Mouse (Mus musculus) heart, embryonic 15.5 days (tissue): ENCODE results near the gene Fadd. TPM values are rescaled to one million over a fixed set of nuclear protein-coding genes. Genes with fewer than 3 reads are reported as not detected.

Experiments used
- ATAC-seq: fragments of 200-750 bp; cut with Nextera tagmentation; replicated peaks from 2 replicates; pipeline ENCODE4 v1.8.0; 2017; ENCODE audit warnings: low read depth, moderate TSS enrichment; ENCODE audit not compliant: insufficient number of reproducible peaks, insufficient read depth, low FRiP score
- H3K27ac ChIP-seq: fragments of 300-500 bp; sonication (generic); 2 replicates; pipeline ENCODE4 v1.5.1; 2015; ENCODE audit warnings: mild to moderate bottlenecking, inconsistent platforms
- H3K27me3 ChIP-seq: fragments of 300-500 bp; sonication (generic); 2 replicates; pipeline ENCODE4 v1.6.1; 2015; ENCODE audit warnings: inconsistent platforms
- H3K36me3 ChIP-seq: fragments of 300-500 bp; sonication (generic); 2 replicates; pipeline ENCODE4 v1.6.1; 2015; ENCODE audit warnings: mild to moderate bottlenecking, inconsistent platforms
- H3K4me1 ChIP-seq: fragments of 300-500 bp; sonication (generic); replicated peaks from 2 replicates; pipeline ENCODE4 v1.6.1; 2015; ENCODE audit warnings: inconsistent platforms
- H3K4me2 ChIP-seq: fragments of 300-500 bp; sonication (generic); 2 replicates; pipeline ENCODE4 v1.6.1; 2015; ENCODE audit warnings: inconsistent platforms, mild to moderate bottlenecking, moderate library complexity
- H3K4me3 ChIP-seq: fragments of 300-500 bp; sonication (generic); 2 replicates; pipeline ENCODE4 v1.5.1; 2015; ENCODE audit warnings: mild to moderate bottlenecking, inconsistent platforms
- H3K9ac ChIP-seq: fragments of 300-500 bp; sonication (generic); 2 replicates; pipeline ENCODE4 v1.6.1; 2015; ENCODE audit warnings: mild to moderate bottlenecking, inconsistent platforms
- H3K9me3 ChIP-seq: fragments of 300-500 bp; sonication (generic); replicated peaks from 2 replicates; pipeline ENCODE4 v1.6.1; 2016; ENCODE audit warnings: inconsistent platforms
- WGBS: fragments of 180-500 bp; shearing (Covaris S2); methylation state at CpG from one replicate; pipeline ENCODE4 v1.1.7; 2015; ENCODE audit warnings: mixed read lengths; 5-methylcytosine and 5-hydroxymethylcytosine counted together
- polyA plus RNA-seq: library from polyadenylated mRNA; unstranded; fragments of >200 nt; fragmentation: Nextera tagmentation; extraction: Ambion mirVana; gene quantifications from 2 replicates; pipeline ENCODE4 v1.2.1, GENCODE M21; 2015

Gene Fadd
- polyA plus RNA-seq, 1 experiment from 2014 or later: 11.0 TPM

DNA sequence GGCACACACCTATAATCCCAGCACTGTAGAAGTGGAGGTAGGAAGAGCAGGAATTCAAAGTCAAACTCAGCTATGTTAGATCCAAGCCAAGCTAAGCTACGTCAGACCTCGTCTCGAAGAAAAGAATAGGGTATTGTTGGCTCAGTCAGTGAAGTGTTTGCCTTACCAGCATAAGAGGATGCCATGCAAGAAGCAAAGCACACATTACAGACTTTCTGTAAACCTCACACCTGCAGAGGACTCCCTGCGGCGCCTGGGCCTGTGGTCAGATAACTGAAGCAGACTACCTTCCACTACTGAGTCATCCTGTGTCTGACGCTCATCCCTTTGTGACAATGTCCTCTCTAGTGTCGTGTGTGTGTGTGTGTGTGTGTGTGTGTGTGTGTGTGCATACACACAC, 27.3 kb upstream of the Fadd start:
- no peak for ATAC-seq
- 79% methylated on average over 7 of the region's 7 CpGs for WGBS

DNA sequence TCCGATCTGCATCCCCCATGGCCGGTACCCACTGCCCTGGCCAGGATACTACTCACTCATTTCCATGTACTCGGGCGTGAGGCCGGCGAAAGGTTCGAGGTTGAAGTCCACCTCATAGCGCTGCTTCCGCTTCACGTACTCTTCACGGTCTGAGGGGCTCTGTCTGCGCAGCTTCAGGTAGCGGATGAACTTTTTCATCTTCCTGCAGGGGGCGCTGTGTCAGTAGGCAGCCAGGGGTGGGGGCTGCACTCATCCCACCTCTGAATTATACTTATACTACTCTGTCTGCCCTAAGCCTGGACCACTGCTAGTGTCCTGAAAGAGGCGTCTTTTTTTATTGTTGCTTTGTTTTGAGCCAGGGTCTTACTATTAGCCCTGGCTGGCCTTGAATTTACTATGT, 25.6 kb upstream of the Fadd start:
- 89% methylated on average over 15 of the region's 15 CpGs for WGBS
- Histone ChIP-seq H3K9ac (no peak overlapping the region), H3K4me3 (no peak overlapping the region), H3K27ac (no peak overlapping the region), H3K9me3 (no peaks in the 10 kb centered on the region), H3K4me1 (peaks cover 9% of the 10 kb centered on the region), H3K4me2 (no peak overlapping the region), H3K36me3 (no peaks in the 10 kb centered on the region), H3K27me3 (no peaks in the 10 kb centered on the region)
- no peak for ATAC-seq

More for the DNA sequence above, 27.3 kb upstream of the Fadd start:
- Histone ChIP-seq H3K4me1 (peaks cover 6% of the 10 kb centered on the region), H3K4me3 (no peak overlapping the region), H3K27me3 (no peaks in the 10 kb centered on the region), H3K36me3 (no peaks in the 10 kb centered on the region), H3K4me2 (no peak overlapping the region), H3K9ac (no peak overlapping the region), H3K9me3 (no peaks in the 10 kb centered on the region), H3K27ac (no peak overlapping the region)

DNA sequence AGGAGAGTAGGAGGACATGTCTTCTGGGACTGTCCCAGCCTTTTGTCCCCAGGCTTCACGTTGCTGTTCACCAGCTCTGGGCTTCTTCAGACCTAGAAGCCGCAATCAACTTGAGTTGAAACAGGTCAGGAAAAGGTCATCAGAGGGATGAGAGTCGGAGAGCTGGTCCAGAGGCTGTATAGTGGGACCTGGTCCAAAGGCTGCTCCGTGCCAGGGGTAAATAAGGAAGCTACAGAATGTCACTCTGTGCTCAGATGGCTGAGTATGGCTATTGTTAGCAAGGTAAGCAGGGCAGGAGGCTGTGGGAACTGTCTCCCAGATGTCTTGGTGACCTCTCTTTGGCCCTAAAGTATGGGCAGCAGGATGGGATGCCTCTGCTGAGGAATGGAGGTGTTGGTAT, 22.5 kb upstream of the Fadd start:
- H3K9ac ChIP-seq: no peak overlapping the region
- H3K9me3 ChIP-seq: no peaks in the 10 kb centered on the region
- 32% methylated on average over 4 of the region's 4 CpGs for WGBS
- H3K4me1 ChIP-seq: peaks cover 9% of the 10 kb centered on the region
- H3K27ac ChIP-seq: no peak overlapping the region; the same call in 1 of the 2 replicates
- H3K36me3 ChIP-seq: no peaks in the 10 kb centered on the region
- H3K4me2 ChIP-seq: no peak overlapping the region
- ATAC-seq: no peak
- no peak overlapping the region for H3K4me3 ChIP-seq
- H3K27me3 ChIP-seq: no peaks in the 10 kb centered on the region

DNA sequence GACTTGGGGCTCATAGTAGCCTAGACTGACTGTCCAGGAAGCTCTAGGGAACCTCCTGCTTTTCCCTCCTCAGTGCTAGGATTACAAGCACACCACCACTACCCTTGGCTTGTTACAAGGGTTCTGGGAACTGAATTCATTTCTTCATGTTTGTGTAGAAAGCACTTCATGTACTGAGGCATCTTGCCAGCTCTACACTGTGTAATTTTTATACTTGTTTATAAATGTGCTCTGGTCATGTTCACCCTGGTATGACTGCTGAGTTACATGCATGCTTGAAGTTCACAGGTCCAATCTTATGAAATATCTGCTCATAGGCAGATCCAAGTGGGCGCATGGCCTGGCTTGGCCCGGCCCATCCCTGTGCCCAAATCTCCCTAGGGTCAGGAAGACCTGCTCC, 22.0 kb upstream of the Fadd start:
- no peaks in the 10 kb centered on the region for H3K27me3 ChIP-seq
- H3K4me2 ChIP-seq: no peak overlapping the region
- H3K4me1 ChIP-seq: peaks cover 9% of the 10 kb centered on the region
- WGBS: 97% methylated on average over 2 of the region's 2 CpGs
- H3K27ac ChIP-seq: no peak overlapping the region; the same call in 1 of the 2 replicates
- no peak overlapping the region for H3K9ac ChIP-seq
- H3K36me3 ChIP-seq: no peaks in the 10 kb centered on the region
- ATAC-seq: no peak
- H3K9me3 ChIP-seq: no peaks in the 10 kb centered on the region
- H3K4me3 ChIP-seq: no peak overlapping the region

DNA sequence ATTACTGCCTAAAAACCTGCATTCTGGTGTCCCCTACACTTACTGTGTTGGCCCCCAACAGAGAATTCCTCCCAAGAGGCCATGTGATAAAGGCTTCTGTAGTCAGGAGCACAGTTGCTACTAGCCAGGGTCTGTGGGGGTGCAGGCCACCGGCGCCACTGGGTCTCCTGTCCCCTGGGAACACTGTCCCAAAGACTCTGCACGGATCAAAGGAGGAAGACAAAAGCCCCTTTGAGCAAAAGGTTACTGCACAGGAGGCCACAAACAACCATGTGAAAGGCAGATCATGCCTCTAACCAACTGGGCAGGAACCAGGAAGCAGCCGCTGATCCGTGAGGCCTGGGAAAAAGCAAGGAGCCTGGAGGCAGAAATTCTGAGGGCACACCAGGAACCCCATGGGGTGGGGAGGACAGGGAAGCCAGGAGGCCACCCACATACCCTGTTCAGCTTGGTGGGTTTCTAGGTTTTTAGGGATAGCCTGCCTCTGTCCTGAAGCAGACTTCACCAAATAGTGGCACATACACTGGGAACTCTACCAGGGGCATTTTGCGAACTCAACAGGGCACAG, 18.2 kb upstream of the Fadd start:
- WGBS: 74% methylated on average over 6 of the region's 6 CpGs

DNA sequence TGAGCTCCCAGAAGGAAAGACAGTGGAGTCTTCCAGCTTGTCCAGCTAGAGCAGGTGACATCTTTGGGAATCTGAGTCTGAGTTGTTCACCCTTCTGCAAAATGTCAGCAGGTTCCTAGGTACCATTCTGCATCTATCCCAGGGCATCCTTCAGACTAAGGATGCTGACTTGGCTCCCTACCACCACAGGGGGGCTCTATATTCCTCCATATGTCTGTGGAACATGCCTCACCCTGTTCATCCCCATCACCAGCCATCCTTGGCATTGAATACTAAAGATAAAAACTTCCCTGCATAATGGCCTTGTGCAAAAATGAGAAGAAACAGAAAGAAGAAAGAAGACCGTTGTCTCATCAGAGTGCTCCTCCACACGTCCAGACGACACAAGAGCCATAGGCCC, 7.2 kb upstream of the Fadd start:
- H3K27me3 ChIP-seq: peaks cover 20% of the 10 kb centered on the region
- H3K36me3 ChIP-seq: no peaks in the 10 kb centered on the region
- H3K27ac ChIP-seq: no peak overlapping the region
- H3K4me2 ChIP-seq: no peak overlapping the region
- H3K4me3 ChIP-seq: no peak overlapping the region
- H3K9me3 ChIP-seq: no peaks in the 10 kb centered on the region
- no peak overlapping the region for H3K9ac ChIP-seq
- no peaks in the 10 kb centered on the region for H3K4me1 ChIP-seq
- no peak for ATAC-seq
- 72% methylated on average over 3 of the region's 3 CpGs for WGBS

More for the DNA sequence above, 18.2 kb upstream of the Fadd start:
- no peak overlapping the region for H3K4me2 ChIP-seq
- H3K9ac ChIP-seq: no peak overlapping the region
- H3K4me1 ChIP-seq: peaks cover 9% of the 10 kb centered on the region
- no peaks in the 10 kb centered on the region for H3K9me3 ChIP-seq
- no peak for ATAC-seq
- H3K27ac ChIP-seq: no peak overlapping the region
- H3K27me3 ChIP-seq: no peaks in the 10 kb centered on the region
- H3K4me3 ChIP-seq: no peak overlapping the region
- H3K36me3 ChIP-seq: no peaks in the 10 kb centered on the region

DNA sequence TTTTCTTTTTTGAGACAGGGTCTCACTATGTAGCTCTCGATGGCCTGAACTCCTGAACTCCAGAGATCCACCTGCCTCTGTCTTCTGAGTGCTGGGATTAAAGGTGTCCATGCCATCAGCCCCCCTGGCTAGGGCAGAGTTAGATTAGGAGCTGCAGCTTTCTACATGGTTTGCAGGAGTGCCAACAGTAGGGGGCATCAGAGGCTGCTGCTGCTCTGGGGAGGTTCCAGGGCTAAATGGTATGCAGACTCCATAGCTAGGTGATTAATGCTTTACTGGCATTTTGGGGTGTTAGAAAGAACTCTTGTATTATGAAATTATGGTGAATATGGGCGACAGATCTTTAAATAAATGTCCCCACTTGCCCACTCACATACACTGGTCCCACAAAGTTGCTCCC, 5.0 kb upstream of the Fadd start:
- 26% methylated on average over 2 of the region's 2 CpGs for WGBS
- no peak overlapping the region for H3K4me2 ChIP-seq
- H3K4me3 ChIP-seq: no peak overlapping the region

DNA sequence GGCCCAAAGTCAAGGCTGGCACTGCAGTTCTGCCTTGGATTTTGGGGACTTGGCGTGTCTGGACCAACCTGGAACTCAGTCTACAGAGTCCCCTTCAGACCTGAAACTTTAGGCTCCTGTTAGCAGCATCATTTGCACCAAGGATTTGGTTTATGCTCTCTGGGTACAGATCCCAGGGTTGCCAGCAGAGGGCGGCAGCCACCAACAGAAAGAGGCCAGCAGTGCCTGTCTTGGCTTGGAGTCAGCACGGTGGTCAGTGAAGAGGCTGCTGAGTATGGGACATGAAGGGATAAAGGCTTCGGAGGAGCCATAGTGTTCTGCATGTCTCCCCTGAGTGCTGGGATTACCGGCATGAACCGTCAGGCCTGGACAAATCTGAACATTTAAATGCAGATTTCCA, 3.4 kb upstream of the Fadd start:
- ATAC-seq: no peak
- H3K27ac ChIP-seq: no peak overlapping the region
- 11% methylated on average over 6 of the region's 6 CpGs for WGBS

More for the DNA sequence above, 5.0 kb upstream of the Fadd start:
- Histone ChIP-seq H3K9ac (no peak overlapping the region), H3K27me3 (peaks cover 23% of the 10 kb centered on the region), H3K27ac (no peak overlapping the region), H3K4me1 (peaks cover 8% of the 10 kb centered on the region), H3K9me3 (no peaks in the 10 kb centered on the region), H3K36me3 (no peaks in the 10 kb centered on the region)
- no peak for ATAC-seq

DNA sequence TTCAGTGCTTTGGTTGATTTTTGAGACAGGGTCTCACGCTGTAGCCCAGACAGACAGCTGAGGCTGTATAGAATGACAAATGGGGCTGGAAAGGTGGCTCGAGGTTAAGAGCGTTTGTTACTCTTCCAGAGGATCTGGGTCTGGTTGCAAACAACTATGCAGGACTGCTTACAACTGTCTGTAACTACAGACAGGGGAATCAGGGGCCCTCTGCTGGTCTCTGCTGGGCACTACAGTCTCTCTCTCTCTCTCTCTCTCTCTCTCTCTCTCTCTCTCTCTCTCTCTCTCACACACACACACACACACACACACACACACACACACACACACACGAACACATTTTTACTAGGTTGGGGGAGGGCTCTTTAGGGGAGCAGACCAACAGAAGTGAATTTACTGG, 1.4 kb upstream of the Fadd start:
- Histone ChIP-seq H3K4me2 (no peak overlapping the region), H3K9me3 (no peaks in the 10 kb centered on the region), H3K4me3 (no peak overlapping the region), H3K36me3 (peaks cover 8% of the 10 kb centered on the region; the same call in 1 of the 2 replicates), H3K27me3 (peaks cover 20% of the 10 kb centered on the region), H3K4me1 (peaks cover 17% of the 10 kb centered on the region), H3K9ac (no peak overlapping the region), H3K27ac (no peak overlapping the region)
- WGBS: 4% methylated on average over 4 of the region's 4 CpGs
- no peak for ATAC-seq

More for the DNA sequence above, 3.4 kb upstream of the Fadd start:
- H3K27me3 ChIP-seq: peaks cover 23% of the 10 kb centered on the region
- H3K4me1 ChIP-seq: peaks cover 17% of the 10 kb centered on the region
- no peak overlapping the region for H3K4me2 ChIP-seq
- H3K36me3 ChIP-seq: no peaks in the 10 kb centered on the region
- H3K4me3 ChIP-seq: no peak overlapping the region
- H3K9ac ChIP-seq: no peak overlapping the region
- no peaks in the 10 kb centered on the region for H3K9me3 ChIP-seq

DNA sequence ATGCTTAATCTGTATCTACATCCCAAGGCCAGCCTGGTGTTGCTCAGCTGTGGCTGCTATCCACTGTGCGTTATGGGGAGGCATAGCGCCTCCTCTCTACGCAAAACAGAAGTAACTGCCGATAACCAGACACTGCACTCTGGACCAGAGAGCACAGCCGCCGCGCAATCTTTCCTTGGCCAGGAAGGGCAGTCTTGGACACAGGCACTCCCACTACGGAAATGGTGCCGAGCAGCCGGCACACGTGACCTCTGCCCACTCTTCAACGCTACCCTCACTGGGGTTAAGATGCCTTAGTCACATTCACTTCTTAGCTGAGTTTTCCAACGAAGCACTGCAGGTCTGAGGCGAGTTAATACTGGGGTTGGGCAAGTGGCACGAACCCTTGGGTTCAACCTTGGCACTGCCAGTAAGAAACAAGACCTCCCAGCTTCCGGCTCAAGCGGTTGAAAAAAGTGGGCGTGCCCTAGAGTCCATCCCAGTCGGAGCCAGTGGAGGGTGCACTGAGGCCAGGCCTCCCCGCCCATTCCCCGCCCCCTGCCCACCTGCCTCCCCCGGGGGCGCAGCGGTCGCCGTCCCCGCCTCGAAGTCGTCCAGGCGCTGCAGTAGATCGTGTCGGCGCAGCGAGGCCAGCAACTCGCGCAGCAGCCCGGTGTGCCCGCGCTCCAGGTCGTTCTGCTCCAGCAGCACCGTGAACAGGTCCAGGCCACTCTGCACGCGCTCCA, 542 bp downstream of the Fadd start:
- Histone ChIP-seq H3K27me3 (peaks cover 16% of the 10 kb centered on the region), H3K4me3 (peak overlapping the region; percentile 90), H3K4me2 (peak overlapping the region; percentile 89), H3K4me1 (peaks cover 33% of the 10 kb centered on the region), H3K36me3 (peaks cover 8% of the 10 kb centered on the region; the same call in 1 of the 2 replicates), H3K9me3 (no peaks in the 10 kb centered on the region), H3K27ac (peak overlapping the region; percentile 97), H3K9ac (peak overlapping the region; percentile 82)
- ATAC-seq: peak; percentile 85
- under 1% methylated on average over 43 of the region's 43 CpGs for WGBS

DNA sequence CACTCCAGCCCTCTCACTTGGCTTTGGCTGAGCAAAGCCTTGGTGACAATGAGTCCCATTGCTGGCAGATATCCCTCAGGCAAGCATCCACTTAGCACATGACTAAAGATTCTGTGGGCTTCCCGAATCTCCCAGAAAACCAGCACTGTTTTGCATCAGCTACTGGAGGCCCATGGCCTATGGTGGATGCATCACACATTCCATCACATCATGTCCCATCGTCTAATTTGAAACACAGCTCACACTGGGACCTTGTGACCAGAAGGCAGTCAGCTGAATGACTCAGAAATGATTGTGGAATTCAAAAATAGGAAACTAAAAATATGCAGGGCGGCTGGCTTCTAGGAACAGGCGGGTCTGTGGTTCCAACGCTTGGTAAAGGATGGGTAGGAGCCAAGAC, 4.4 kb downstream of the Fadd start:
- Histone ChIP-seq H3K27me3 (no peaks in the 10 kb centered on the region), H3K4me3 (no peak overlapping the region), H3K9ac (no peak overlapping the region), H3K4me1 (peaks cover 29% of the 10 kb centered on the region), H3K36me3 (peaks cover 8% of the 10 kb centered on the region; the same call in 1 of the 2 replicates), H3K27ac (peak overlapping the region; percentile 74), H3K9me3 (no peaks in the 10 kb centered on the region), H3K4me2 (no peak overlapping the region)
- ATAC-seq: no peak; the same call in 1 of the 2 replicates
- WGBS: 53% methylated on average over 5 of the region's 5 CpGs

DNA sequence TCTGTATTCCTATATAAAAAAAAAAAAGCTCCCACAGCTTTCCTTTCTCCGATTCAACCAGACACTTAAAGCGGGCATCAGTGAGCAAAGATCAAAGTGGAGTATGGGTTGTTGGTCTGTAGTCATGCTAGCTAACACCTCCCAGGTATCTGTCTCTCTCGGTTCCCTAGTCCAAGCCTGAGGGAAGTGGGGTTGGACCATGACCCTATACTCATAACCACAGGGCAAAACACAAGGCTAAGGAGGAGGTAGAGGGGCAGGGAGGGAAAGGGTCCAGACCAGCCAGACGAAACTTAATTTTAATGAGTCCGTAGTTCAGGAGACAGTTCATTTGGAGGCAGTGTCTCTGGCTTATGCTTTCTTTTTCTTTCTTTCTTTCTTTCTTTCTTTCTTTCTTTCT, 10.0 kb downstream of the Fadd start:
- no peaks in the 10 kb centered on the region for H3K9me3 ChIP-seq
- H3K4me3 ChIP-seq: no peak overlapping the region
- H3K4me2 ChIP-seq: no peak overlapping the region
- WGBS: 80% methylated on average over 5 of the region's 5 CpGs
- no peaks in the 10 kb centered on the region for H3K36me3 ChIP-seq
- ATAC-seq: no peak
- no peaks in the 10 kb centered on the region for H3K27me3 ChIP-seq
- H3K4me1 ChIP-seq: peaks cover 15% of the 10 kb centered on the region
- no peak overlapping the region for H3K9ac ChIP-seq
- no peak overlapping the region for H3K27ac ChIP-seq
